Mouse (Mus musculus): Measurements from ENCODE around the gene Bank1.

- TF ChIP-seq CTCF (IDR thresholded peaks at IDR 0.05; ENCODE audit: low read depth, low read length) = no peak
- no peak for TF ChIP-seq POLR2A (IDR thresholded peaks at IDR 0.05; ENCODE audit: borderline replicate concordance, low read depth, low read length)
Measured at GRCm38 (mm10) chr3:136103339-136103738, 222.5 kb downstream of the Bank1 start.
